Mouse (Mus musculus): ENCODE measurements at regions not wholly inside any gene's neighbourhood (a gene's known extent, or its start where the extent isn't known, plus 50 kb on each side); places are given as distances from the start of the nearest gene placed in this dataset.

DNA sequence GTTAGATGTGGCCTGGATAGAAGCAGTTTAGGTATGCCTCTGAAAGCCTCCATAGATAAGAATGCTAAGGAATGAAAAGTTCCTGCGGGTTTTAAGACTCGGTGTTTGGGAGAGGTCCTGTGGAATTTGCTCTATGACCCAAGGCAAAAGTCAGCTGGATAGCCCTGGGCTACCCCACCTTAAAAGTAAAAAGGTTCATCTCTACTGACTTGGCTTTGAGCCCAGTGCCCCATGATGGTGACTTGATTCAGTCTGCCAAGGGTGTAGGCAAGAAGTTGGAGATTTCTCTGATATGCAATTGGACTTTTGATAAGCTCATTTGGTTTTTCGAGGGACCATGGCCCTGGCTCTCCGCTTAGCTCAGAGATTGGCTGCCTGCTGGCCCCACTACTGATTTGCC is 78.8 kb upstream of the Herc3 start:
- TF ChIP-seq CTCF (IDR thresholded peaks at IDR 0.05; ENCODE audit: control insufficient read depth, insufficient read depth, low read length) (no peak), POLR2A (IDR thresholded peaks at IDR 0.05; ENCODE audit: borderline replicate concordance, control insufficient read depth, low read depth, low read length) (no peak)
- no peak overlapping the region for H3K27ac ChIP-seq (ENCODE audit: control insufficient read depth, insufficient read depth, low read depth, low read length, poor library complexity)
- H3K4me3 ChIP-seq (replicated peaks; ENCODE audit: control insufficient read depth, low read depth, low read length), result no peak overlapping the region
- WGBS, result 88% methylated on average over 4 of the region's 4 CpGs
- no peaks in the 10 kb centered on the region for H3K4me1 ChIP-seq (ENCODE audit: control insufficient read depth, insufficient read depth, low read length)

DNA sequence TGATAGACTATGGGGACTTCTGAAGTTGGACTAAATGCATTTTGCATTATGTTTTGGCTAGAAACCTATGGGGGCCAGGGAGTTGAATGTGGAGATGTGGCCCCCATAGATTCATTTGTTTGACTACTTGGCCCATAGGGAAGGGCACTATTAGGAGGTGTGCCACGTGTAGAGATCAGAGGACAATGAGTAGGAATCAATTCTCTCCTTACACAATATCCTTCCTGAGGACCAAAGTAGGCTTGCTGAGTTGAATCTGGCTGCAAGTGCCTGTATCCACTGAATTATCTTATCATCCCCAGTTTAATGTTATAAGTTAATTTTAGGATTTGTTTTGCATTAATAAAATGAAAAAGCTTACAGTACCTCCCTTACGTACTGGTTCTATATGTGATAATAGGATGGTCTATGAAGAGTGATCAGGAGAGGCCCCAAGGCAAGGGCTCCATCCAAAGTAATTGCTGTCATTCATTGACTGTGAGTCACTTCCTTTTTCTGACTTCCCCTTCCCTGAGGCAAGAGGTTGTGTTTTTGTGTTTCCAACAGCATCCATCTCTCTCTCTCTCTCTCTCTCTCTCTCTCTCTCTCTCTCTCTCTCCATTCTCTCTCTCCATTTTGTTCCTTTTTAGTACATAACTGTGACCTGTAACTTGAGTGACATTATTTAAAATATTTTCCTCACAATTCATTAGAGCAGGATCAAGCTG is 74.8 kb upstream of the Herc3 start:
- TF ChIP-seq POLR2A (IDR thresholded peaks at IDR 0.05; ENCODE audit: borderline replicate concordance, control insufficient read depth, low read depth, low read length) (no peak), CTCF (IDR thresholded peaks at IDR 0.05; ENCODE audit: control insufficient read depth, insufficient read depth, low read length) (no peak)
- WGBS, result 52% methylated on average over 2 of the region's 2 CpGs
- H3K4me3 ChIP-seq (replicated peaks; ENCODE audit: control insufficient read depth, low read depth, low read length), result no peak overlapping the region
- no peaks in the 10 kb centered on the region for H3K4me1 ChIP-seq (ENCODE audit: control insufficient read depth, insufficient read depth, low read length)
- no peak overlapping the region for H3K27ac ChIP-seq (ENCODE audit: control insufficient read depth, insufficient read depth, low read depth, low read length, poor library complexity)

DNA sequence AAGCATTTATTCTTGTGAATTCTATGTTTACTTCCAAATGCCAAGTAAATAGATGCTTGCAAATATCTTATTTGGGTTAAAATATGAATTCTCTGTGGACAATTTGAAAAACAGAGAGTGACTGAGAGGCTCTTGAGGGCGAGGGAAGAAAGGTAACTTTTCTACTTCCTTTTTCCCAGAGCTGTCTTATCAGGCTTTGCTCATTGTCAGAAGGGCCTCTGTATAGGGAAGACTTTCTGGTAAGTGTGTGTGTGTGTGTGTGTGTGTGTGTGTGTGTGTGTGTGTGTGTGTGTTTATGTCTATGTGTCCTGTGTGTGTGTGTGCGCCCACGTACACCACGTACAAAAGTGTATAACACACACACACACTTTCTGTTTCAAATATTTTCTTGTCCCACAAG is 73.9 kb upstream of the Herc3 start:
- Histone ChIP-seq H3K4me1 (ENCODE audit: control insufficient read depth, insufficient read depth, low read length) (no peaks in the 10 kb centered on the region), H3K27ac (ENCODE audit: control insufficient read depth, insufficient read depth, low read depth, low read length, poor library complexity) (no peak overlapping the region), H3K4me3 (replicated peaks; ENCODE audit: control insufficient read depth, low read depth, low read length) (no peak overlapping the region)
- no peak for TF ChIP-seq CTCF (IDR thresholded peaks at IDR 0.05; ENCODE audit: control insufficient read depth, insufficient read depth, low read length)
- 73% methylated on average over 4 of the region's 4 CpGs for WGBS

DNA sequence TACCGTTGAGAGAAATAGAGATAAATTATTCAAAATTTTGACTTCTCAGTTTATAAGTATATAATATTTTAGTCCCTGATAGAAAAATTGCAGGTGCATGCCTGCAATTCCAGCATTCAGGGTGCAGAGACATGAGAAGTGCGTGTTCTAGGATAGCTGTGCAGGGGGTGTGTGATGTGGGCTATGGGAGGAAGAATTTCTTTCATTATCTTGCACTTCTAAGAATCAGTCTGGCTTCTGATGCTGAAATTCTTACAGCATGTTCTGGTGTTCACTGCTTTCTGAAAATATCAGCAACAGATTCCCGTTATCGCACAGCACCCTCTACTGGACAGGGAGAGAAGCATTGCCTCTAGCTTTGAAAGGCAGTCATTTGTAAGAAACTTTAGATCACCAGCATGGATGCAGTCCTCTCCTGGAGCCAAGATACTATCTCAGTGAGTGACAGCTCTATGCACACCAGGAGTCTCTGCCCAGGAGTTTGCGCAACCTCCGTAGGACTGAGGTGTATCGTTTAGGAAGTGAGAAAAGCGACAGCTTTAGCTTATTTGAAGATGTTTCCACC is 60.5 kb upstream of the Herc3 start:
- WGBS, result 20% methylated on average over 8 of the region's 8 CpGs
- Histone ChIP-seq H3K27ac (ENCODE audit: control insufficient read depth, insufficient read depth, low read depth, low read length, poor library complexity) (no peak overlapping the region), H3K4me1 (ENCODE audit: control insufficient read depth, insufficient read depth, low read length) (no peaks in the 10 kb centered on the region), H3K4me3 (replicated peaks; ENCODE audit: control insufficient read depth, low read depth, low read length) (no peak overlapping the region)
- peak; percentile 16; the same call in 1 of the 2 replicates for TF ChIP-seq CTCF (IDR thresholded peaks at IDR 0.05; ENCODE audit: control insufficient read depth, insufficient read depth, low read length)
- TF ChIP-seq POLR2A (IDR thresholded peaks at IDR 0.05; ENCODE audit: borderline replicate concordance, control insufficient read depth, low read depth, low read length), result no peak

DNA sequence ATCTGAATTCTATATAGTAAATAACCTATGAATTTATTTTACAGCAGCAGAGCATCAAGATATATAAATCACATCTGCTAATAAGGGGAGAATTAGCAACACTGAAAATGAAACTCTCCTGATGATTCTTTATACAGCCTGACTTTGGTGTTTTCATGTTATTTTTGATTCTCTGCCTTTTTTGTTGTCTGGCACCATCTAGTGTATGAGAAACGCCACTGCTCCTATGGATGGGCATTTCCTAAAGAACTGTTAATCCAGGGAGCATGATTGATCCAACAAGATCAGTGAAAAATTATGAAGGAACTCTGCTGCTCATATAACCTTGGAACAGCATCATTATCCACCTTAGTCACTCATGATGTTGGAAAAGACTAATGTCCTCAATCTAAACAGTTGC is 59.3 kb upstream of the Herc3 start:
- no peak for TF ChIP-seq CTCF (IDR thresholded peaks at IDR 0.05; ENCODE audit: control insufficient read depth, insufficient read depth, low read length)
- no peak for TF ChIP-seq POLR2A (IDR thresholded peaks at IDR 0.05; ENCODE audit: borderline replicate concordance, control insufficient read depth, low read depth, low read length)
- Histone ChIP-seq H3K4me1 (ENCODE audit: control insufficient read depth, insufficient read depth, low read length) (no peaks in the 10 kb centered on the region), H3K27ac (ENCODE audit: control insufficient read depth, insufficient read depth, low read depth, low read length, poor library complexity) (no peak overlapping the region), H3K4me3 (replicated peaks; ENCODE audit: control insufficient read depth, low read depth, low read length) (no peak overlapping the region)
- WGBS, result 0% methylated on average over 1 of the region's 1 CpGs

Data from bone marrow, adult 2 months (tissue).